Mouse (Mus musculus) forebrain, postnatal 0 days (tissue): ENCODE data around the gene Ier5l. TPM values are rescaled to one million over a fixed set of nuclear protein-coding genes. Genes with fewer than 3 reads are reported as not detected.

Source experiments
- ATAC-seq: fragments of 200-750 bp; cut with Nextera tagmentation; 2 replicates; pipeline ENCODE4 v1.8.0; 2017; ENCODE audit warnings: mild to moderate bottlenecking, moderate library complexity
- DNase-seq: peaks from one replicate; pipeline ENCODE4 v3.0.0-alpha.2; 2015
- H3K27ac ChIP-seq: fragments of 300-500 bp; sonication (generic); 2 replicates; pipeline ENCODE4 v1.5.1; 2014; ENCODE audit warnings: low read depth, mild to moderate bottlenecking, antibody characterized with exemption, low read length, moderate library complexity, mixed read lengths
- H3K27me3 ChIP-seq: fragments of 300-500 bp; sonication (generic); 2 replicates; pipeline ENCODE4 v1.6.1; 2014; ENCODE audit warnings: mild to moderate bottlenecking, low read length, mixed read lengths; ENCODE audit not compliant: insufficient read depth
- H3K36me3 ChIP-seq: fragments of 300-500 bp; sonication (generic); 2 replicates; pipeline ENCODE4 v1.6.1; 2014; ENCODE audit warnings: mild to moderate bottlenecking, moderate library complexity; ENCODE audit not compliant: insufficient read depth
- H3K4me1 ChIP-seq: fragments of 300-500 bp; sonication (generic); 2 replicates; pipeline ENCODE4 v1.6.1; 2014; ENCODE audit warnings: antibody characterized with exemption; ENCODE audit not compliant: insufficient read depth
- H3K4me2 ChIP-seq: fragments of 300-500 bp; sonication (generic); 2 replicates; pipeline ENCODE4 v1.6.1; 2014; ENCODE audit warnings: low read depth, mild to moderate bottlenecking, moderate library complexity
- H3K4me3 ChIP-seq: fragments of 300-500 bp; sonication (generic); 2 replicates; pipeline ENCODE4 v1.5.1; 2014; ENCODE audit warnings: low read depth, low read length, mixed read lengths
- H3K9ac ChIP-seq: fragments of 300-500 bp; sonication (generic); 2 replicates; pipeline ENCODE4 v1.6.1; 2014; ENCODE audit warnings: mild to moderate bottlenecking
- H3K9me3 ChIP-seq: fragments of 300-500 bp; sonication (generic); 2 replicates; pipeline ENCODE4 v1.6.1; 2016; ENCODE audit warnings: low read length
- CTCF ChIP-seq: sonication (generic); IDR thresholded peaks from 2 replicates; pipeline ENCODE4 v1.5.1; 2016; ENCODE audit warnings: antibody characterized with exemption, control low read depth, low read depth
- WGBS: fragments of 180-500 bp; shearing (Covaris S2); extraction: QIAGEN DNeasy Blood & Tissue Kit; methylation state at CpG from one replicate; pipeline ENCODE4 v1.1.7; 2014; 5-methylcytosine and 5-hydroxymethylcytosine counted together
- polyA plus RNA-seq: library from polyadenylated mRNA; unstranded; fragments of >200 nt; fragmentation: Nextera tagmentation; extraction: Ambion mirVana; gene quantifications from 2 replicates; pipeline ENCODE4 v1.2.1, GENCODE M21; 2015
- total RNA-seq: library from RNA; depleted of rRNA; stranded (reverse); fragments of >200 nt; gene quantifications from 2 replicates; pipeline ENCODE4 v1.2.3, GENCODE M21; 2014; rRNA removed

Gene Ier5l
- total and polyA plus RNA-seq, 2 experiments from 2014 or later: 4.0 to 17.7 TPM

DNA sequence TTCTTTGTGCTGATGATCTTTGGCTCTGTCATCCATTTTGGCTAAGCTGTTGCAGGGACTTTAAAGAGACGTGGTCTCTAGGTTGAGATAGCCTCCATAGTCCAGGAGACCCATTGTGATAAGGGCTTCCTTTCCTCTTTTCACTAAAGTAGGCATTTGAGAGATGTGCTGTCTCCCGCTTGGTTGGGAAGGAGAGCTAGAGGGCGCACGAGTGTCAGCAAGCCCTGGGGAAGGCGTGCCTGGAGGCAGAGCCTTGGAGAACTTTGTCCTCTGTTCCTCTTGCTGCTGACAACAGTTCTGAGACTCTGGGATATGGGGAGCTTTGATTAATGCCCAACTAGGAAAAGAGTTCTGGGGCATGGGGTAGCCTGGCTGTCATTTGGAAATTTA lies 37.9 kb downstream of the Ier5l start:
- Histone ChIP-seq H3K4me1 (0 out of 2 replicates have a peak, but pooled peaks cover 1% of the 10 kb centered on the region), H3K27ac (no peak overlapping the region), H3K36me3 (peaks cover 62% of the 10 kb centered on the region), H3K9ac (no peak overlapping the region), H3K4me3 (no peak overlapping the region), H3K27me3 (no peaks in the 10 kb centered on the region), H3K9me3 (no peaks in the 10 kb centered on the region), H3K4me2 (no peak overlapping the region)
- WGBS: 85% methylated on average over 5 of the region's 5 CpGs
- no peak for TF ChIP-seq CTCF
- peak; percentile 20; the same call in 1 of the 2 replicates for ATAC-seq
- DNase-seq: peak; percentile 24

DNA sequence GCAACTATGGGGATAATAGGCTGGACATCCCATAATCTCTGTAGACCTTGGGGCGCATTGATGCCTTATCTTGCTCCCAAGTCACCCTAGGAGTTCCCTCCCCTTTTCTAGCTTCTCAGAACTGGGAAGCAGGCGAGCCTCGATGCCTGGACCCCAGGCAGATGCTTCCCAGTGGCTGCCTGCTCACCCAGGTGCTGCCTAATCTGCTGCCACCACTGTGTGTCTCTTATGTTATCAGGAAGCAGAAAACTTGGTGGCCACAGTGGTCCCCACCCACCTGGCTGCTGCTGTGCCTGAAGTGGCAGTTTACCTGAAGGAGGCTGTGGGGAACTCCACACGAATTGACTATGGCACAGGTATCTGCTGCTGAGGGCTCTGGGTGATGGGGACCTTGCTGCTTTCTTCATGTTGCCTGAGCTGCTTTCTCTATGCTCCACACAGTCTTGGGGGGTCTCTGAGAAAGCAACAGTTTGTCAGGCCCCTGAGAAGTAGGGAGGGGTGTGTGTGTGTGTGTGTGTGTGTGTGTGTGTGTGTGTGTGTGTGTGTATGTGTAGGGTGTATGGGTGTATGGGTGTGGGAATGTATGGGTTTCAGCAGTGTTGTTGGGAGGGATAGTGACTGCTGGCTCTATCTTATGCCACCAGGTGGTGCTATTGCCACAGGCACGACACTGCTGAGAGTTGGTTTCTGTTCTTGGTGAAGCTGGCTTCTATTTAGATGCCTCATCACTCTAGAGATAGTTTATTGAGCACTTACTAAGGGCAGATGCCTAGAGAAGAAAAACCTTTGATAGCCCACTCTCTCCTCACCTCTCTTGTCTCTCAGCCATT lies 38.5 kb downstream of the Ier5l start:
- WGBS: 56% methylated on average over 5 of the region's 5 CpGs
- no peak overlapping the region for H3K4me3 ChIP-seq
- H3K27ac ChIP-seq: no peak overlapping the region
- no peaks in the 10 kb centered on the region for H3K27me3 ChIP-seq
- peaks cover 66% of the 10 kb centered on the region for H3K36me3 ChIP-seq
- DNase-seq (peak; percentile 88), ATAC-seq (peak; percentile 87)
- TF ChIP-seq CTCF: peak; percentile 97
- no peaks in the 10 kb centered on the region for H3K4me1 ChIP-seq
- H3K9me3 ChIP-seq: no peaks in the 10 kb centered on the region
- no peak overlapping the region for H3K9ac ChIP-seq
- no peak overlapping the region for H3K4me2 ChIP-seq

DNA sequence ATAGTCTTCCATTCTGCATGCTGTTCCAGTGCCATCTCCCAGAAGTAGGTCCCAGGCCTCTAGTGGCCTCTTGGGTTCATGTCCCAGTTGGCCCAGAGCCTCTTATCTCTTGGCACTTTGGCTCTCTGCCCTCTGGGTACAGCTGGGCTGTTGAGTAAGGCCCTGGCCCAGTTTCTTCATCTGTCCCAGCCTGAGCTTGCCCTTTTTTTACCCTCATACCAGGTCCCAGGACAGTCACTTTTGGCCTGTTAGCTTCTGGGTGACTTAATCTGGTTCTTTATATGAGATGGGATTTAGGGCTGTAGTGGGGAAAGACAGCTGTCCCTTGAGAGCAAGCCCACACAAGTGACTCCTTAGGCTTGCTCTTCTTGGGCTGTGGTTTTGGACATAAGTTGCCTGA lies 44.9 kb downstream of the Ier5l start:
- Histone ChIP-seq H3K9ac (no peak overlapping the region), H3K4me3 (no peak overlapping the region), H3K4me1 (no peaks in the 10 kb centered on the region), H3K4me2 (no peak overlapping the region), H3K27me3 (no peaks in the 10 kb centered on the region), H3K27ac (no peak overlapping the region), H3K36me3 (peaks cover 75% of the 10 kb centered on the region), H3K9me3 (no peaks in the 10 kb centered on the region)
- no peak for TF ChIP-seq CTCF
- ATAC-seq: no peak
- no peak for DNase-seq

Other genes with a start within 250 kb of the Ier5l start
- 32.3 and 44.5 TPM in 2 replicates for gene Lrrc8a, start 236.5 kb downstream of the Ier5l start, total RNA-seq
- gene Lrrc8a, start 236.5 kb downstream of the Ier5l start, polyA plus RNA-seq: 48.0 and 55.3 TPM in 2 replicates
- 4.2 and 5.1 TPM in 2 replicates for gene Gm28035, start 233.7 kb downstream of the Ier5l start, total RNA-seq
- 0.13 and 0.16 TPM in 2 replicates for gene Gm28035, start 233.7 kb downstream of the Ier5l start, polyA plus RNA-seq
- gene Phyhd1, start 208.0 kb downstream of the Ier5l start, total RNA-seq: 6.3 and 15.7 TPM in 2 replicates
- 5.0 and 6.3 TPM in 2 replicates for gene Phyhd1, start 208.0 kb downstream of the Ier5l start, polyA plus RNA-seq
- 2.4 TPM in 1 of 2 replicates, not detected in the other for gene Gm28038, start 193.2 kb downstream of the Ier5l start, total RNA-seq
- gene Gm28038, start 193.2 kb downstream of the Ier5l start, polyA plus RNA-seq: not detected in 2 replicates
- 26.6 and 34.8 TPM in 2 replicates for gene Dolk, start 187.9 kb downstream of the Ier5l start, total RNA-seq
- gene Dolk, start 187.9 kb downstream of the Ier5l start, polyA plus RNA-seq: 31.1 and 37.7 TPM in 2 replicates
- 25.1 and 29.3 TPM in 2 replicates for gene Nup188, start 187.8 kb downstream of the Ier5l start, total RNA-seq
- 11.8 and 14.1 TPM in 2 replicates for gene Nup188, start 187.8 kb downstream of the Ier5l start, polyA plus RNA-seq
- gene Sh3glb2, start 114.9 kb downstream of the Ier5l start, total RNA-seq: 291 and 292 TPM in 2 replicates
- gene Sh3glb2, start 114.9 kb downstream of the Ier5l start, polyA plus RNA-seq: 147 and 156 TPM in 2 replicates
- gene Miga2, start 110.0 kb downstream of the Ier5l start, total RNA-seq: 57.4 and 70.8 TPM in 2 replicates
- gene Miga2, start 110.0 kb downstream of the Ier5l start, polyA plus RNA-seq: 24.4 and 28.6 TPM in 2 replicates
- gene Dolpp1, start 82.0 kb downstream of the Ier5l start, total RNA-seq: 52.2 and 92.4 TPM in 2 replicates
- 40.1 and 44.7 TPM in 2 replicates for gene Dolpp1, start 82.0 kb downstream of the Ier5l start, polyA plus RNA-seq
- 28.0 and 33.6 TPM in 2 replicates for gene Crat, start 58.4 kb downstream of the Ier5l start, total RNA-seq
- 20.7 and 24.0 TPM in 2 replicates for gene Crat, start 58.4 kb downstream of the Ier5l start, polyA plus RNA-seq
- gene Ptpa, start 58.2 kb downstream of the Ier5l start, total RNA-seq: 129 and 132 TPM in 2 replicates
- 143 and 148 TPM in 2 replicates for gene Ptpa, start 58.2 kb downstream of the Ier5l start, polyA plus RNA-seq
- gene Cstad, start 120.8 kb upstream of the Ier5l start, total RNA-seq: 3.8 and 4.1 TPM in 2 replicates
- gene Cstad, start 120.8 kb upstream of the Ier5l start, polyA plus RNA-seq: 0.65 and 1.2 TPM in 2 replicates